Comparison of ENCODE assay signal across 8 mouse cellular contexts in the genomic region with DNA sequence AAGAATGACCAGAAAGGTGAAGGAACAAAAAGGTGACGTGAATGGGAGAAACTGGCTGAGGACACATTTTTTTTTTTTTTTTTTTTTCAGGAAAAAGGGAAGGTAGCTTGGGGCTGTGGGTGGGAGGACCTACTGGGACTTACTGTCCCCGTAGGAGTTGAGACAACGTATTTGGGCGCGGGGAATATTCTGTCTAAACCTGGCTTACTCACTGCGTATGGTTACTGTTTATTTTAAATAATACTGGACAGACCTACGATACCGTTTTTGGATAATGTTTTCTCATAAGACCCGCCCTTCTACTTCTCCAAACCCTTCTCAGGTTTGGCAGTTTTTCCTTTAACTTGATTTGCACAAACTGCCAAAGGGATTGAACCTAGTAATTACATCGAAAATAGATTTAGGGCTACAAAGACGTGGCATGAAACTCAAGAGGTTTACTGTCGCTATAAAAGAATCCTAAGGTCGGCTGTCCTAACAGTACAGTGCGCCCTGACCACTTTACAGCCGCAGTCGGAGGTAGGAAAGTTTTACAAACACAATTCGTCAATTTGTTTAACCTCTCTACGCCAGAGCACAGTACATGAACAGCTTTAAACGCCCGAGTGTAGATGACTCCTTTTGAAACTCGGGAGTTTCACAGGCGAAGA. TPM values are rescaled to one million over a fixed set of nuclear protein-coding genes. Genes with fewer than 3 reads are reported as not detected.
A peak's percentile ranks its signal among the peaks of the same experiment; 100 is the strongest.
DNase-seq lines count a peak whose midpoint lies in the region.

No protein-coding gene starts in this region.

- no peaks in the 10 kb centered on the region for H3K9me3 ChIP-seq in heart, embryonic 10.5 days
- H3K9me3 ChIP-seq in hindbrain, embryonic 10.5 days: no peaks in the 10 kb centered on the region
- H3K9me3 ChIP-seq in megakaryocyte, embryonic 14.5 days: no peaks in the 10 kb centered on the region

- H3K27me3 ChIP-seq in heart, embryonic 10.5 days (ENCODE audit: insufficient read depth, poor library complexity, severe bottlenecking): 0 out of 2 replicates have a peak, but pooled peaks cover 7% of the 10 kb centered on the region
- peaks cover 23% of the 10 kb centered on the region for H3K27me3 ChIP-seq in hindbrain, embryonic 10.5 days (ENCODE audit: insufficient read depth, poor library complexity, severe bottlenecking)
- peaks cover 5% of the 10 kb centered on the region for H3K27me3 ChIP-seq in megakaryocyte, embryonic 14.5 days (replicated peaks)

- H3K27ac ChIP-seq in heart, embryonic 10.5 days: peak overlapping the region; percentile 97
- peak overlapping the region; percentile 98 for H3K27ac ChIP-seq in hindbrain, embryonic 10.5 days

- peaks cover 11% of the 10 kb centered on the region for H3K4me1 ChIP-seq in heart, embryonic 10.5 days
- H3K4me1 ChIP-seq in hindbrain, embryonic 10.5 days (replicated peaks): peaks cover 25% of the 10 kb centered on the region
- peaks cover 58% of the 10 kb centered on the region for H3K4me1 ChIP-seq in megakaryocyte, embryonic 14.5 days

- no peak for DNase-seq in heart, embryonic 10.5 days (ENCODE audit: low spot score)
- DNase-seq in heart, adult 18-20 months: no peak
- peak; percentile 19 for DNase-seq in MN1 (ENCODE audit: low spot score)
- no peak for DNase-seq in hindbrain, embryonic 10.5 days (ENCODE audit: low spot score)
- no peak for DNase-seq in cerebellum, postnatal 14 days
- DNase-seq in gastrocnemius, postnatal 25 days: no peak
- DNase-seq in adrenal gland, postnatal 36 days: no peak

- WGBS in heart, embryonic 10.5 days: 4% methylated on average over 22 of the region's 22 CpGs
- 7% methylated on average over 22 of the region's 22 CpGs for WGBS in hindbrain, embryonic 10.5 days

- peak overlapping the region; percentile 96 for H3K4me3 ChIP-seq in heart, embryonic 10.5 days
- H3K4me3 ChIP-seq in hindbrain, embryonic 10.5 days: peak overlapping the region; percentile 98
- peak overlapping the region; percentile 98 for H3K4me3 ChIP-seq in megakaryocyte, embryonic 14.5 days (replicated peaks)

- peaks cover under 1% of the 10 kb centered on the region; the same call in 1 of the 2 replicates for H3K36me3 ChIP-seq in heart, embryonic 10.5 days
- H3K36me3 ChIP-seq in hindbrain, embryonic 10.5 days: peaks cover under 1% of the 10 kb centered on the region
- peaks cover 8% of the 10 kb centered on the region for H3K36me3 ChIP-seq in megakaryocyte, embryonic 14.5 days (replicated peaks; ENCODE audit: low read length)

RNA-seq across cellular contexts. Expression of gene Golph3, which starts 0.7 kb away (rescaled TPM):
- polyA plus RNA-seq in heart, embryonic 10.5 days (2016; fragmentation: Nextera tagmentation; extraction: Ambion mirVana): 64.5 and 73.9 TPM in 2 replicates
- 10 to 100 TPM; 82.6 to 93.4 TPM for total RNA-seq in heart, adult 18-20 months (2021)
- 68.0 and 70.6 TPM in 2 replicates for polyA plus RNA-seq in hindbrain, embryonic 10.5 days (2016; fragmentation: Nextera tagmentation; extraction: Ambion mirVana)
- 175 and 429 TPM in 2 replicates for polyA plus RNA-seq in megakaryocyte, embryonic 14.5 days (2012; ENCODE audit: insufficient read depth, low replicate concordance)
- 10 to 100 TPM; 65.3 to 70.8 TPM for total RNA-seq in gastrocnemius, postnatal 25 days (2021)
- total RNA-seq in adrenal gland, postnatal 36 days (2021): 100 to 1,000 TPM; 138 to 153 TPM

RNA-seq across cellular contexts. Expression of gene 1810049J17Rik, which starts 1.1 kb away (rescaled TPM):
- not detected in 2 replicates for polyA plus RNA-seq in heart, embryonic 10.5 days (2016; fragmentation: Nextera tagmentation; extraction: Ambion mirVana)
- 1 to 10 TPM; 1.1 to 1.2 TPM for total RNA-seq in heart, adult 18-20 months (2021)
- 0.76 and 1.3 TPM in 2 replicates for polyA plus RNA-seq in hindbrain, embryonic 10.5 days (2016; fragmentation: Nextera tagmentation; extraction: Ambion mirVana)
- polyA plus RNA-seq in megakaryocyte, embryonic 14.5 days (2012; ENCODE audit: insufficient read depth, low replicate concordance): not detected in 2 replicates
- total RNA-seq in gastrocnemius, postnatal 25 days (2021): under 1 TPM in 1 of 2 experiments, not detected in 1; 0.91 TPM
- 1 to 10 TPM in 1 of 2 experiments, under 1 TPM in 1; 0.92 to 1.3 TPM for total RNA-seq in adrenal gland, postnatal 36 days (2021)
